8 mouse cellular contexts compared by ENCODE assay signal in genomic region chr6:146634015-146634722, GRCm38 (mm10). TPM values are rescaled to one million over a fixed set of nuclear protein-coding genes. Genes with fewer than 3 reads are reported as not detected.
DNase-seq lines count a peak whose midpoint lies in the region; ATAC-seq lines count a peak whose summit lies in the region.

No protein-coding gene starts in this region.

- peak overlapping the region; percentile 67 for H3K4me3 ChIP-seq in hindbrain, embryonic 12.5 days

- peak overlapping the region; percentile 76 for H3K9ac ChIP-seq in hindbrain, embryonic 12.5 days

- WGBS in hindbrain, embryonic 12.5 days, result under 1% methylated on average over 81 of the region's 82 CpGs

- peaks cover 11% of the 10 kb centered on the region for H3K4me1 ChIP-seq in hindbrain, embryonic 12.5 days

- peak overlapping the region; percentile 83 for H3K27ac ChIP-seq in hindbrain, embryonic 12.5 days

- no peaks in the 10 kb centered on the region for H3K36me3 ChIP-seq in hindbrain, embryonic 12.5 days

- H3K9me3 ChIP-seq in hindbrain, embryonic 12.5 days (replicated peaks), result no peaks in the 10 kb centered on the region

- no peaks in the 10 kb centered on the region for H3K27me3 ChIP-seq in hindbrain, embryonic 12.5 days

- peak overlapping the region; percentile 60 for H3K4me2 ChIP-seq in hindbrain, embryonic 12.5 days (replicated peaks)

- peak; percentile 93 for ATAC-seq in hindbrain, embryonic 12.5 days (ENCODE audit: low FRiP score)

- peak; percentile 97 for DNase-seq in NIH3T3 (ENCODE audit: low read depth)
- DNase-seq in cerebellum, postnatal 14 days, result peak; percentile 76 to 86
- DNase-seq in frontal cortex, postnatal 14 days (ENCODE audit: low spot score in 2 of 2), result peak; percentile 44 to 60
- peak; percentile 56 to 73 for DNase-seq in layer of hippocampus, postnatal 25 days (ENCODE audit: extremely low spot score in 1 of 2, low spot score in 1 of 2)
- DNase-seq in lung, postnatal 14 days, result peak; percentile 73
- DNase-seq in ovary, postnatal 36 days (ENCODE audit: low spot score), result peak; percentile 83
- DNase-seq in thymus, postnatal 10 days (ENCODE audit: low spot score in 2 of 2), result peak; percentile 68 to 83

RNA-seq across cellular contexts. Expression of gene Med21, which starts 8.2 kb away (rescaled TPM):
- 106 and 116 TPM in 2 replicates for polyA plus RNA-seq in hindbrain, embryonic 12.5 days (2016; fragmentation: Nextera tagmentation; extraction: Ambion mirVana)
- total RNA-seq in layer of hippocampus, postnatal 25 days (2021), result 10 to 100 TPM; 38.6 to 47.1 TPM

RNA-seq across cellular contexts. Expression of gene Tm7sf3, which starts 8.5 kb away (rescaled TPM):
- polyA plus RNA-seq in hindbrain, embryonic 12.5 days (2016; fragmentation: Nextera tagmentation; extraction: Ambion mirVana), result 28.2 and 32.4 TPM in 2 replicates
- 10 to 100 TPM; 42.0 to 44.2 TPM for total RNA-seq in layer of hippocampus, postnatal 25 days (2021)

RNA-seq across cellular contexts. Expression of gene Ints13, which starts 56.5 kb away (rescaled TPM):
- 83.3 and 84.3 TPM in 2 replicates for polyA plus RNA-seq in hindbrain, embryonic 12.5 days (2016; fragmentation: Nextera tagmentation; extraction: Ambion mirVana)
- total RNA-seq in layer of hippocampus, postnatal 25 days (2021), result 10 to 100 TPM; 35.2 to 44.2 TPM

RNA-seq across cellular contexts. Expression of gene Fgfr1op2, which starts 57.2 kb away (rescaled TPM):
- 67.0 and 73.9 TPM in 2 replicates for polyA plus RNA-seq in hindbrain, embryonic 12.5 days (2016; fragmentation: Nextera tagmentation; extraction: Ambion mirVana)
- total RNA-seq in layer of hippocampus, postnatal 25 days (2021), result 100 to 1,000 TPM; 100 to 104 TPM

Comparison
In these comparisons a context has a peak if more than half of its experiments do, and no peak if none do; other contexts are left out.
1. Peak in every context shown above with its lines: DNase-seq, ATAC-seq, H3K4me3 ChIP-seq and H3K27ac ChIP-seq.